Mouse (Mus musculus): ENCODE measurements around the gene Rap1gap2. TPM values are rescaled to one million over a fixed set of nuclear protein-coding genes. Genes with fewer than 3 reads are reported as not detected.

Gene Rap1gap2
- polyA plus RNA-seq, 1 experiment from 2014 or later: 2.4 TPM

DNA sequence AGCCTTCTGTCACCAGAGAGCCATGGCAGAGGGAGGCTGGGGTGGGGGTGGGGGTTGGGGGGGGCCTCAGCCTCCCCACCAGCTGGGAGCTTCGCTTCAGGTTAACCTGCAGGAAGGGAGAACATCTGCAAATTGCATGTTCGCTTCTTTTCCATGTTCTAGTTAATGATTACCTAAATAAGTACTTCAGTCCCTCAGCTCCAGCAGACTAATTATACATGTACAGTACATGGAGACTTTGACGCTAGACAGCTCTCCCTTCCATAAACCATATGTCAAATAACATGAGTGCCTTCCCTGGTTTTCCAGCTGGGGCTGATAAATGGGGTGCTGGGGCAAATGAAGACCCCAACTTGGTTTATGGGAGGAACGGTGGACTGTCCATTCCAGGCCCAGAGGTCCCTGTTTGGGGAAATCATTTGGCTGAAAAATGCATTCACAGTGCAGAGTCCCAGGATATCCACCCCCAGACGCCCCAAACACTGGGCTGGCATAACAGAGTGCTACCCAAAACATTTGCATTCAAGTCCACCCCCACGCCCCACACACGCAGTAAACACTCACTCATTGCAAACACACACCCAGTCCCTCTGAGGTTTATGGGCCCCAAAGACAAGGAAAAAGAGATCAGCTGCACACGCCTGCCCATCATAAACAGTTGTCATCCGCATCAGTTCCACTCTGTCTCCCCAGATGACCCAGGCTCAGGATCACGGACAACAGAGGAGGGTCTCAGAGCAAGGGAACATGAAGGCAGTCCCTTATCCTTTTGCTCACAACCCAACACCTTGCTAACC is 146.3 kb downstream of the Rap1gap2 start:
- H3K4me1 ChIP-seq: peaks cover 24% of the 10 kb centered on the region
- no peak overlapping the region for H3K27ac ChIP-seq
- H3K27me3 ChIP-seq: no peaks in the 10 kb centered on the region
- no peak overlapping the region for H3K4me3 ChIP-seq
- no peaks in the 10 kb centered on the region for H3K9me3 ChIP-seq
- H3K9ac ChIP-seq: no peak overlapping the region
- H3K36me3 ChIP-seq: no peaks in the 10 kb centered on the region
- WGBS: 32% methylated on average over 10 of the region's 10 CpGs
- no peak overlapping the region for H3K4me2 ChIP-seq
- ATAC-seq (ENCODE audit: borderline replicate concordance, extremely low read depth, low FRiP score, low TSS enrichment): no peak

DNA sequence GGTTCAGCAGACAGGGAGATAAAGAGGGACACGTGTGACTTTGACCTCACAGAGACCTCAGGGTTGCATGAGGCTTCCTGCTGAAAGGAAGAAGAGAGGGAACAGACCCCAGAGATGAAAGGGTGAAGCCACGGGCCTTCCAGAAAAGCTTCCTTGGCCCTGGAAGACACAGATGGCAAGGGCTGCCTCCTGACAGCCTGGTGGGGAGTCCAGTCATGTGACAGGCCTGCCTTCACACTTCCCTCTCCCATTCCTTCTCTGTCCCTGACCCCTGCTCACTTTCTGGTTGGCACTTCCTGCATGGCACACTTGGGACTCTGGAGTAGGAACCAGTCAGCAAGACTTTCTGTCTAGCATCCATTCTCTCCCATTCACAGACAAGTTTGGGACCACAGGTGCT is 148.1 kb downstream of the Rap1gap2 start:
- Histone ChIP-seq H3K9me3 (no peaks in the 10 kb centered on the region), H3K36me3 (no peaks in the 10 kb centered on the region), H3K27me3 (no peaks in the 10 kb centered on the region), H3K9ac (no peak overlapping the region), H3K4me1 (peaks cover 14% of the 10 kb centered on the region), H3K27ac (no peak overlapping the region), H3K4me2 (no peak overlapping the region), H3K4me3 (no peak overlapping the region)
- ATAC-seq (ENCODE audit: borderline replicate concordance, extremely low read depth, low FRiP score, low TSS enrichment): no peak
- WGBS: 41% methylated on average over 2 of the region's 2 CpGs

DNA sequence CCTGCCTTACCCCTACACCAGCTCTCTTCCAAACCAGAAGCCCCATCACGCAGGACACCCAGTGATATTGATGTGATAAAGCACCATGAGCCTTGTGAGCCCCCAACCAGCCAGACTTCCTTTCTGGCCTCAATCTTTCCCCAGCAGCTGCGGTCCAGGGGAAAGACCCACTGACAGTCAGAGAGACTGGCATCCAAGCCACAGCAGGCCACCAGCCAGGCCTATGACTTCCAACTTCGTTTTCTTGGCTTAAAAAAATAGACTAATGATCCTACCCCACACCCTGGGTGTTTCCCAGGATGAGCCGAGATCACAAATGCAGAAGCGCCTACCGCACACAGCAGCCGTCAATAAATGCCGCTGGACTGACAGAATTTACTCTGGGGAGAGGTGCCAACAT is 151.1 kb downstream of the Rap1gap2 start:
- no peak overlapping the region for H3K4me3 ChIP-seq
- H3K27me3 ChIP-seq: no peaks in the 10 kb centered on the region
- H3K4me2 ChIP-seq: no peak overlapping the region
- H3K9ac ChIP-seq: no peak overlapping the region
- peaks cover 12% of the 10 kb centered on the region for H3K4me1 ChIP-seq
- no peak for ATAC-seq (ENCODE audit: borderline replicate concordance, extremely low read depth, low FRiP score, low TSS enrichment)
- H3K9me3 ChIP-seq: no peaks in the 10 kb centered on the region
- WGBS: 84% methylated on average over 8 of the region's 8 CpGs
- H3K27ac ChIP-seq: no peak overlapping the region
- no peaks in the 10 kb centered on the region for H3K36me3 ChIP-seq

DNA sequence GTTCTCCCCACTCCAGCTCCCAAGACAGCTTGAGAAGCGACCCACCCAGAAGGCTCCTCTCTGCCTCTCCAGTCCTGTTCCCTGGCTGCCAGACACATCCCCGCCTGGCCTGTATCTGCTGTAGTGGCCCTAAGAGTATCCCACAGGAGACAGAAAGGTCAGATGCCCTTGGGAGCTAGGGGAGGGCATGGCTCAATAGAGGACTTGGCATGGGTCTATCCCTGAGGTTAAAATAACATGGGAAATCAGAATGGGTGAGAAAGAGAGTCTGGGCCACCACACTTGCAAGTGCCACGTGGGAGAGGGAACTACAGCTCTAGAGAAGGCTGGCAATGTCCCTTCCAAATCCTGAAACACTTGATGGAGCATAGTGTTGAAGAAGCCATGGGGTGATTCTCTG is 152.3 kb downstream of the Rap1gap2 start:
- H3K27me3 ChIP-seq: no peaks in the 10 kb centered on the region
- no peak for ATAC-seq (ENCODE audit: borderline replicate concordance, extremely low read depth, low FRiP score, low TSS enrichment)
- H3K9me3 ChIP-seq: no peaks in the 10 kb centered on the region
- H3K4me1 ChIP-seq: 0 out of 2 replicates have a peak, but pooled peaks cover 3% of the 10 kb centered on the region
- H3K36me3 ChIP-seq: no peaks in the 10 kb centered on the region
- 62% methylated on average over 3 of the region's 3 CpGs for WGBS
- H3K4me3 ChIP-seq: no peak overlapping the region
- H3K4me2 ChIP-seq: no peak overlapping the region
- no peak overlapping the region for H3K9ac ChIP-seq
- no peak overlapping the region for H3K27ac ChIP-seq

DNA sequence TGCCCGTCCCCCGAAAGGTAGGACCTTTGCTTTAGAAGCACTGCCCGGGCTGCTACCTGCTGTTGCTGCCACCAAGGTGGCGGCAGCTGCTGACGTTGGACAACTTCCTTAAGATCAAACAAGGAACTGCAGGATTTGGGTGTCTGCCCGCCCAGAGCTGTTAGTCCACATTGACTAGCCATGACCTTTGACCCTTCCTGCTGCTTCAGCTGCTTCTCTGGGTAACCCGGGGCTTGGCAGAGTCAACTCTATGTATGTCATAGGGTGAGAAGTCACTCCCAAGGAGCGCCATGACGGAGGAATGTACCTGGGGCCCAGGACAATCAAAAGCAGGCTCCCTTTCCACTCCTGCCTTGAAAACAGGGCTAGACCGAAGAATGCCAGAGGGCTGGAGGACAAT is 153.5 kb downstream of the Rap1gap2 start:
- Histone ChIP-seq H3K27me3 (no peaks in the 10 kb centered on the region), H3K4me2 (no peak overlapping the region), H3K4me3 (no peak overlapping the region), H3K4me1 (0 out of 2 replicates have a peak, but pooled peaks cover 3% of the 10 kb centered on the region), H3K27ac (no peak overlapping the region), H3K36me3 (no peaks in the 10 kb centered on the region), H3K9ac (no peak overlapping the region), H3K9me3 (no peaks in the 10 kb centered on the region)
- WGBS: 59% methylated on average over 10 of the region's 10 CpGs
- ATAC-seq (ENCODE audit: borderline replicate concordance, extremely low read depth, low FRiP score, low TSS enrichment): no peak

DNA sequence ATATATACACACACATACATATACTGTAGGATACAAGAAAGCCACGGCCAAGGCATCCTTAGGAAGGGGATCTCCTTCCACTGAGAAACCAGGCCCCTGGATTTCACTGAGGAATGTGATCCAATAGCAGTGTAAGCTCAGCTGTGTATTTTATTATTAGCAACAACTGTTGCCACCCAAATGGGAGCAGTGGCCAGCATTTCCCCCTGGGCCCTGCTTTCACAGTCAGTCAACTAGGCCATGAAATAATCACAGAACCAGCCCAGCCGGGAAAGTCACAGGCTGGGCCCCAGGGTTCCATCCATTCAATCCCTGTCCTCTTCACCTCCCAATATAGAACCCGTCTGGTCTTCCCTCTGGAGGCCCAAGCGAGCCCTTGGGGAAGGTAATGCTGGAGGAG is 162.2 kb downstream of the Rap1gap2 start:
- no peak overlapping the region for H3K9ac ChIP-seq
- no peak for ATAC-seq (ENCODE audit: borderline replicate concordance, extremely low read depth, low FRiP score, low TSS enrichment)
- no peak overlapping the region for H3K4me2 ChIP-seq
- H3K27ac ChIP-seq: no peak overlapping the region
- H3K9me3 ChIP-seq: no peaks in the 10 kb centered on the region
- WGBS: 65% methylated on average over 4 of the region's 4 CpGs
- no peaks in the 10 kb centered on the region for H3K4me1 ChIP-seq
- no peak overlapping the region for H3K4me3 ChIP-seq
- H3K27me3 ChIP-seq: no peaks in the 10 kb centered on the region
- no peaks in the 10 kb centered on the region for H3K36me3 ChIP-seq

DNA sequence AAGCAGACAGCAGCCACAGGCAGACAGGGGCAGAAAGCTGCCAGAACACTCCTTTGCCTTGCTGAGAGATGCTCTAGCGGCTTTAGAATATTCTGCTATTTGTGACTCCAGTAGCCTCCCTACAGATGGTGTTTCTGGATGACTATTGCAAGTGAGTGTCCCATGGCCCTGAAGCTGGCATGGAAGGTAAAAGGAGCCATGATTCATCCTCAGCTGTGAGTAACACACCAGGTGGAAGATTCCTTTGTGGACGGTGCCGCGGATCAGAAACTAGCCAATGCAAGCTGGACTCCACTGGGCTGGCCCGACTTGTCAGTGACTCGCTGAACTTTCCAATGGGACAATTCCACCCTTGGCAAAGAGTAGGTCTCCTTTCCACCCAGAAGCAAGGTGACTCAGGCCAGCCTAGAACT is 162.7 kb downstream of the Rap1gap2 start:
- Histone ChIP-seq H3K36me3 (no peaks in the 10 kb centered on the region), H3K27ac (no peak overlapping the region), H3K4me1 (no peaks in the 10 kb centered on the region), H3K9me3 (no peaks in the 10 kb centered on the region), H3K4me3 (no peak overlapping the region), H3K9ac (no peak overlapping the region), H3K27me3 (no peaks in the 10 kb centered on the region), H3K4me2 (no peak overlapping the region)
- WGBS: 90% methylated on average over 6 of the region's 6 CpGs
- ATAC-seq (ENCODE audit: borderline replicate concordance, extremely low read depth, low FRiP score, low TSS enrichment): no peak

DNA sequence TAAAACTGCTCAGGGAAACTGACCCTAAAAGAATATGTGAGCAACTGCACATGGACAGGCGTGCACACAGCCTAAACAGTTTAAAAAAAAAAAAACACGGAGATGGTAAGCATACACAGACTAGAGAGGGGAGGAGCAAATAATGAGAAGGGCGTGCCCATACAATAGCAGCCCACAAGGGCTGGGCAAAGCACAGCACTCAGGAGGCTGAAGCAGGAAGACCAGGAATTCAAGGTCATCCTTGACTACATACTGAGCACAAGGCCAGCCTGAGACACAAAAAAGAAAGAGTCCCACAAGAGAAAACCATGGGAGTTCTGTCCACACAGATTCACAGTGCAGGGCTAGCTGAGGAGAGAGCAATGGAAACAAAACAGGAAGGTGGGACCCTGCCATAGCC is 165.1 kb downstream of the Rap1gap2 start:
- no peak overlapping the region for H3K27ac ChIP-seq
- WGBS: 72% methylated on average over 3 of the region's 3 CpGs
- H3K9me3 ChIP-seq: no peaks in the 10 kb centered on the region
- no peak overlapping the region for H3K4me3 ChIP-seq
- H3K9ac ChIP-seq: no peak overlapping the region
- no peaks in the 10 kb centered on the region for H3K36me3 ChIP-seq
- no peaks in the 10 kb centered on the region for H3K4me1 ChIP-seq
- ATAC-seq (ENCODE audit: borderline replicate concordance, extremely low read depth, low FRiP score, low TSS enrichment): no peak
- H3K27me3 ChIP-seq: no peaks in the 10 kb centered on the region
- H3K4me2 ChIP-seq: no peak overlapping the region

DNA sequence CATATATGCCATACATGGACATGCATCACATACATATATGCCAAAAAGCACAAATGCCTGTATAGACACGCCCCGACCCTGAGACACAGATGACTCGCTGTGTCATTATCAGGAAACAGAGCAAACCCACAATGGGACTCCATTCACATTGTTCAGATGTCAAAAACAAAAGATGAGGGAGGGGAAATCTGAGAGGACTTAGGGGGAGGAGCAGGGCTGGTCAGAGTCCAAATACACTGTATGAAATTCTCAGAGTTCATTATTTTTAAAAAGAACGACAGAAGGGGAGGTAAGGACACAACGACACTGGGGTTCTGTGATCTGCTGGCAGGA is 166.8 kb downstream of the Rap1gap2 start:
- 79% methylated on average over 5 of the region's 5 CpGs for WGBS
- Histone ChIP-seq H3K36me3 (no peaks in the 10 kb centered on the region), H3K27ac (no peak overlapping the region), H3K4me2 (no peak overlapping the region), H3K27me3 (no peaks in the 10 kb centered on the region), H3K9ac (no peak overlapping the region), H3K4me1 (no peaks in the 10 kb centered on the region), H3K9me3 (no peaks in the 10 kb centered on the region), H3K4me3 (no peak overlapping the region)
- no peak for ATAC-seq (ENCODE audit: borderline replicate concordance, extremely low read depth, low FRiP score, low TSS enrichment)

DNA sequence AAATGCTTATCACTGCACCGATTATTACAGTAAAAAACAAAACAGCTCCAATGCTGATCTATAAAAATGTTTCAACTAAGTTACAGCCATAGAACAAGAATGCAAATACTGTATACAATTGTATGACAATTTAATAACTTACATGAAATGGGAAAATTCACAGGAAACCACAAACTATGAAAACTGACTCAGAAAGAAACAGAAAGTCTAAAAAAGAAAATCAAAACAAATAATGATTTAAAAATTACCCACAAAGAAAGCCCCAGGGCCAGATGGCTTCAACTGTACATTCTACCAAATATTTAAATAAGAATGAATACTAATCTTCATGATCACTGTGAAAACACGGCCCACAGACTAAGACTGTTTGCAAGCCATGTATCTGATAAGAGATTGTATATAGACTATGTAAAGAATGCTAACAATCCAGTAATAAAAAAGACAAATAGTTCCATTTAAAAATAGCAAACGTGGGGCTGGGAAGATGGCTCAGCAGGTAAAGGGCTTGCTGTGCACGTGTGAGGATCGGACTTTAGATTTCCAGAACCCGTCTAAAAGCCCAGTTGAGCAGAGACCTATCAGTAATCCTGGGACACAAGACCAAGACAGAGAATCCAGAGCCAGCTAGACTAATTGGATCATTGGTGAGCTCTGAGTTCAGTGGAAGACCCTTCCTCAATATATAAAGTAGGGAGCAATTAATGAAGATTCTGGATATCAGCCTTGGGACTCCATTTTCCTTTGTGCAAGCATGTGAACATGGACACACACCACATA is 167.4 kb downstream of the Rap1gap2 start:
- Histone ChIP-seq H3K4me3 (no peak overlapping the region), H3K9ac (no peak overlapping the region), H3K4me2 (no peak overlapping the region), H3K36me3 (no peaks in the 10 kb centered on the region), H3K9me3 (no peaks in the 10 kb centered on the region), H3K4me1 (no peaks in the 10 kb centered on the region), H3K27me3 (no peaks in the 10 kb centered on the region), H3K27ac (no peak overlapping the region)
- ATAC-seq (ENCODE audit: borderline replicate concordance, extremely low read depth, low FRiP score, low TSS enrichment): no peak
- 51% methylated on average over 6 of the region's 6 CpGs for WGBS

DNA sequence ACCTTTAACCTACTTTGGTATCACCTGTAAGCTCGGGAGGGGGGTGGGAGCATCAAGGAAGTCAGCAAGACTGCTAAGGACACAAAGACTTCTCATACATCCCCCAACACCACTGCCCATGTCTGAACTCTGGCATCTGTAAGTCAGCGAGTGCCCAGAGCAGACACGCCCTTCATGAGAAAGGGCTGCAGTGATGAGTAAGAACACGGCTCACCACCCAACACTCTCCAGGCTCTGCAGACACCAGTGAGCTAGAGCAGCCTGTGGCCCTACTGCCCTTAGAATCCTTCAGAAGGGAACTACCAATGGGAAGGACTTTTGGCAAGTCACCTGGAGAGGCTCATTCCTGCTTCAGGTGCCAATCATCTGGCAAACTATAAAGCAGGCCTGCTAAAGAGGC is 168.3 kb downstream of the Rap1gap2 start:
- no peak for ATAC-seq (ENCODE audit: borderline replicate concordance, extremely low read depth, low FRiP score, low TSS enrichment)
- no peak overlapping the region for H3K4me2 ChIP-seq
- no peak overlapping the region for H3K4me3 ChIP-seq
- H3K27me3 ChIP-seq: no peaks in the 10 kb centered on the region
- no peaks in the 10 kb centered on the region for H3K4me1 ChIP-seq
- WGBS: 74% methylated on average over 4 of the region's 4 CpGs
- no peaks in the 10 kb centered on the region for H3K9me3 ChIP-seq
- no peak overlapping the region for H3K9ac ChIP-seq
- no peaks in the 10 kb centered on the region for H3K36me3 ChIP-seq
- H3K27ac ChIP-seq: no peak overlapping the region

DNA sequence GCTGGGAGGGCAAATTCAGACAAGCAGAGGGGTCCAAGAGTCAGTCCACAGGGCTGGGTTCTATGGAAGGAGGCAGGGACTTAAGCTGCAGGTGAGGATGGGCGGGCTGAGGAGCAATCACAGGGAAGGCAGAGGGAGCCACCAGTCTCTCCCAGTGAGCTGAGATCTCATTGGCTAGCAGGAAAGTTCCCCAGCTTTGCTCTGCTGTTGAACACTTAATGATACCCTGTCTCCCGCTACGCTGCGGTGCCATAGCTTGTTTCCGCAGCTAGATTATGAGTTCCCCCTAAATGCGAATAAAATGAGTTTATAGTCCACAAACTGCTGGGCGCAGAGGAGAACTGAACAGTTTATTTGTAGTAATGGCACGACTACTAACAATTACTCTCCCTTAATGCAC is 170.6 kb downstream of the Rap1gap2 start:
- no peak overlapping the region for H3K4me3 ChIP-seq
- no peak overlapping the region for H3K4me2 ChIP-seq
- 77% methylated on average over 8 of the region's 8 CpGs for WGBS
- H3K9ac ChIP-seq: no peak overlapping the region
- no peak for ATAC-seq (ENCODE audit: borderline replicate concordance, extremely low read depth, low FRiP score, low TSS enrichment)
- H3K4me1 ChIP-seq: no peaks in the 10 kb centered on the region
- H3K27ac ChIP-seq: no peak overlapping the region
- no peaks in the 10 kb centered on the region for H3K36me3 ChIP-seq
- H3K27me3 ChIP-seq: no peaks in the 10 kb centered on the region
- H3K9me3 ChIP-seq: no peaks in the 10 kb centered on the region
